Mouse (Mus musculus) MEL (cell line): ENCODE data around the gene Hdx. TPM values are rescaled to one million over a fixed set of nuclear protein-coding genes. Genes with fewer than 3 reads are reported as not detected.

ENCODE experiments used
- DNase-seq: peaks from one replicate; pipeline ENCODE4 v3.0.0; 2011; ENCODE audit warnings: low read depth, low spot score
- H3K27ac ChIP-seq: 2 replicates; pipeline ENCODE4 v1.5.1; 2012; ENCODE audit warnings: low read depth, mild to moderate bottlenecking, control low read depth, low read length, moderate library complexity; ENCODE audit not compliant: control insufficient read depth
- H3K27me3 ChIP-seq, 2 experiments: fragments of 150-350 bp in 1 of 2; sonication (generic) in 1 of 2; 2 replicates each; pipeline ENCODE4 v1.6.1; 2012; ENCODE audit warnings: low read length in 2 of 2, mild to moderate bottlenecking in 2 of 2, improper control_type of control experiment in 1 of 2, moderate library complexity in 1 of 2; ENCODE audit not compliant: insufficient read depth in 2 of 2, control insufficient read depth in 1 of 2
- H3K36me3 ChIP-seq, 2 experiments: 2 replicates each; pipeline ENCODE4 v1.6.1; 2012 to 2014; ENCODE audit warnings: low read length in 2 of 2, improper control_type of control experiment in 1 of 2, inconsistent platforms in 1 of 2, mild to moderate bottlenecking in 1 of 2; ENCODE audit not compliant: insufficient read depth in 2 of 2, control insufficient read depth in 1 of 2
- H3K4me1 ChIP-seq, 2 experiments: fragments of 150-350 bp in 1 of 2; sonication (generic) in 1 of 2; 2 replicates each; pipeline ENCODE4 v1.6.1; 2012; ENCODE audit warnings: low read length in 2 of 2, improper control_type of control experiment in 1 of 2, mild to moderate bottlenecking in 1 of 2; ENCODE audit not compliant: insufficient read depth in 2 of 2, control insufficient read depth in 1 of 2
- H3K4me3 ChIP-seq, 2 experiments: fragments of 150-350 bp in 1 of 2; sonication (generic) in 1 of 2; 2 replicates each; pipeline ENCODE4 v1.5.1; 2012; ENCODE audit warnings: low read depth in 2 of 2, low read length in 2 of 2, mild to moderate bottlenecking in 2 of 2, moderate library complexity in 2 of 2, control low read depth in 1 of 2, improper control_type of control experiment in 1 of 2; ENCODE audit not compliant: control insufficient read depth in 1 of 2, insufficient read depth in 1 of 2
- H3K79me2 ChIP-seq: 2 replicates; pipeline ENCODE4 v1.6.1; 2012; ENCODE audit warnings: mild to moderate bottlenecking, low read length, moderate library complexity; ENCODE audit not compliant: control insufficient read depth, poor library complexity, insufficient read depth
- H3K9ac ChIP-seq: 2 replicates; pipeline ENCODE4 v1.6.1; 2012; ENCODE audit warnings: low read depth, mild to moderate bottlenecking, control low read depth, low read length, moderate library complexity; ENCODE audit not compliant: control insufficient read depth, poor library complexity, severe bottlenecking
- H3K9me3 ChIP-seq: fragments of 150-350 bp; sonication (generic); replicated peaks from 2 replicates; pipeline ENCODE4 v1.6.1; 2012; ENCODE audit warnings: mild to moderate bottlenecking, low read length, improper control_type of control experiment, moderate library complexity; ENCODE audit not compliant: insufficient read depth
- CHD2 ChIP-seq: IDR thresholded peaks from 2 replicates; pipeline ENCODE4 v1.6.1; 2011; ENCODE audit warnings: low read length, improper control_type of control experiment
- CTCF ChIP-seq, 3 experiments: IDR thresholded peaks in 2 of 3; conservative IDR thresholded peaks in 1 of 3; 2 replicates each; pipeline ENCODE4 v1.5.1; 2011 to 2012; ENCODE audit warnings: low read length in 3 of 3, low read depth in 2 of 3, mild to moderate bottlenecking in 2 of 3, improper control_type of control experiment in 1 of 3, inconsistent platforms in 1 of 3, mixed read lengths in 1 of 3, moderate library complexity in 1 of 3; ENCODE audit not compliant: control insufficient read depth in 1 of 3, insufficient read depth in 1 of 3, poor library complexity in 1 of 3, severe bottlenecking in 1 of 3
- ETS1 ChIP-seq: IDR thresholded peaks from 2 replicates; pipeline ENCODE4 v1.6.1; 2012; ENCODE audit warnings: low read depth, mild to moderate bottlenecking, inconsistent platforms, low read length, improper control_type of control experiment, moderate library complexity
- GABPA ChIP-seq: IDR thresholded peaks from 2 replicates; pipeline ENCODE4 v1.6.1; 2012; ENCODE audit warnings: low read depth, mild to moderate bottlenecking, inconsistent platforms, low read length, improper control_type of control experiment, moderate library complexity
- HCFC1 ChIP-seq: IDR thresholded peaks from 2 replicates; pipeline ENCODE4 v1.6.1; 2012; ENCODE audit warnings: low read depth, mild to moderate bottlenecking, inconsistent platforms, low read length, improper control_type of control experiment, moderate library complexity
- KAT2A ChIP-seq: conservative IDR thresholded peaks from 2 replicates; pipeline ENCODE4 v1.6.1; 2012; ENCODE audit warnings: low read depth, low read length, improper control_type of control experiment, inconsistent platforms
- MAFK ChIP-seq: IDR thresholded peaks from 2 replicates; pipeline ENCODE4 v1.6.1; 2011; ENCODE audit warnings: low read depth, mild to moderate bottlenecking, low read length, improper control_type of control experiment, borderline replicate concordance
- MXI1 ChIP-seq: IDR thresholded peaks from 2 replicates; pipeline ENCODE4 v1.6.1; 2011; ENCODE audit warnings: mild to moderate bottlenecking, low read depth, low read length, improper control_type of control experiment
- POLR2A ChIP-seq, 2 experiments: IDR thresholded peaks; 2 replicates each; pipeline ENCODE4 v1.6.1; 2011 to 2012; ENCODE audit warnings: low read length in 2 of 2, mild to moderate bottlenecking in 2 of 2, control low read depth in 1 of 2, improper control_type of control experiment in 1 of 2, low read depth in 1 of 2, moderate library complexity in 1 of 2; ENCODE audit not compliant: control insufficient read depth in 1 of 2, insufficient read depth in 1 of 2, poor library complexity in 1 of 2
- POLR2AphosphoS2 ChIP-seq: IDR thresholded peaks from 2 replicates; pipeline ENCODE4 v1.6.1; 2011; ENCODE audit warnings: low read length, improper control_type of control experiment
- RAD21 ChIP-seq: IDR thresholded peaks from 2 replicates; pipeline ENCODE4 v1.6.1; 2011; ENCODE audit warnings: mild to moderate bottlenecking, low read depth, low read length, improper control_type of control experiment
- TCF12 ChIP-seq: IDR thresholded peaks from 2 replicates; pipeline ENCODE4 v1.6.1; 2014; ENCODE audit warnings: low read depth, mild to moderate bottlenecking, inconsistent platforms, low read length, improper control_type of control experiment, moderate library complexity
- UBTF ChIP-seq: IDR thresholded peaks from 2 replicates; pipeline ENCODE4 v1.6.1; 2012; ENCODE audit warnings: low read depth, mild to moderate bottlenecking, inconsistent platforms, low read length, improper control_type of control experiment, moderate library complexity, borderline replicate concordance; ENCODE audit not compliant: insufficient read depth
- ZC3H11A ChIP-seq: IDR thresholded peaks from 2 replicates; pipeline ENCODE4 v1.6.1; 2012; ENCODE audit warnings: low read depth, mild to moderate bottlenecking, inconsistent platforms, low read length, improper control_type of control experiment
- ZMIZ1 ChIP-seq: IDR thresholded peaks from 2 replicates; pipeline ENCODE4 v1.6.1; 2012; ENCODE audit warnings: low read depth, mild to moderate bottlenecking, inconsistent platforms, low read length, improper control_type of control experiment, moderate library complexity
- ZNF384 ChIP-seq: IDR thresholded peaks from 2 replicates; pipeline ENCODE4 v1.6.1; 2012; ENCODE audit warnings: low read depth, mild to moderate bottlenecking, inconsistent platforms, low read length, improper control_type of control experiment
- polyA plus RNA-seq, 2 experiments: library from polyadenylated mRNA; stranded (reverse) in 1 of 2; unstranded in 1 of 2; fragments of >175 nt in 1 of 2; fragments of >200 nt in 1 of 2; gene quantifications; 2 replicates each; pipeline versions ENCODE4 v1.2.1 to v1.2.4; 2012; ENCODE audit warnings: low replicate concordance in 2 of 2, low read depth in 1 of 2; ENCODE audit not compliant: insufficient read length in 2 of 2, insufficient read depth in 1 of 2, missing spikeins in 1 of 2
- total RNA-seq: library from RNA; depleted of rRNA; stranded (reverse); fragments of 300-350 nt; gene quantifications from 2 replicates; pipeline ENCODE4 v1.2.3, GENCODE M21; 2012; rRNA removed

The Hdx gene
- total and polyA plus RNA-seq, 3 experiments = not detected

DNA sequence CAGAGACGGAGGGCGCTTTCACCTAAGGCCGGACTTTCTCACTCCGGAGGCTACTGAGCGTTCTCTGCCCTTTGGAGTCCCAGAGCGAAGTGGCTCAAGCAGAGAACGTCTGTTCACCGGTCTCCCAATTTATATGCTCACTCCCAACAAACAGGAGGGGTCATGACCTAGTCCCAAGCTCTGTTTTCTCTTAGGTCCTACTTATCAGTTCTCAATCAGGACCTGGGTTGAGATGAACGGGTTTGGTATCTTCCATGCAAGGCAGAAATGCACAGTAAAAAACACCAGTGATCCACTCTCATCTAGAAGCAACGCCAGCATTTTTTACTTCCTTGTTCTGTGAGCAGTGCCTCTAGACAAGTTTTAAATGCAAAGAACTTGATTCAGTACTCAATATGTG, 159.0 kb downstream of the Hdx start, which contains the start of gene Rps6ka6:
Gene Rps6ka6, minus strand, starts transcription at position 101 of the 400 bp plus-strand sequence.
- no peak within 1 kb of the TSS for H3K4me3 ChIP-seq

More for the DNA sequence above, 159.0 kb downstream of the Hdx start, which contains the start of gene Rps6ka6:
- no peaks in the 10 kb centered on the region for H3K9me3 ChIP-seq
- DNase-seq = no peak
- no peak within 1 kb of the TSS for H3K9ac ChIP-seq
- no peak within 1 kb of the TSS for H3K27ac ChIP-seq
- no peaks in the 10 kb centered on the region for H3K79me2 ChIP-seq
- H3K36me3 ChIP-seq = no peaks in the 10 kb centered on the region; a peak in 1 of 4 replicates
- TF ChIP-seq KAT2A (no peak), HCFC1 (no peak), RAD21 (no peak), GABPA (no peak), UBTF (no peak), MXI1 (no peak), TCF12 (no peak), CHD2 (no peak), ZMIZ1 (no peak), ETS1 (no peak), POLR2AphosphoS2 (no peak), POLR2A (IDR thresholded peaks at IDR 0.05; ENCODE audit: control insufficient read depth in 1 of 2, insufficient read depth in 1 of 2, low read depth in 1 of 2, low read length in 2 of 2, poor library complexity in 1 of 2) (no peak), ZNF384 (no peak), MAFK (no peak), CTCF (IDR thresholded peaks at IDR 0.05 in 2 of 3, conservative IDR thresholded peaks at IDR 0.05 in 1 of 3; ENCODE audit: control insufficient read depth in 1 of 3, insufficient read depth in 1 of 3, low read depth in 2 of 3, low read length in 3 of 3, poor library complexity in 1 of 3, severe bottlenecking in 1 of 3) (no peak), ZC3H11A (no peak)
- no peaks in the 10 kb centered on the region; a peak in 1 of 4 replicates for H3K4me1 ChIP-seq
- no peaks in the 10 kb centered on the region for H3K27me3 ChIP-seq

Other genes starting within 250 kb of the Hdx start
- 0.13 TPM in 1 of 2 replicates, not detected in the other for gene Rps6ka6, start 159.1 kb downstream of the Hdx start, total RNA-seq
- gene Rps6ka6, start 159.1 kb downstream of the Hdx start, polyA plus RNA-seq = not detected
- not detected in 2 replicates for gene Gm45194, start 194.3 kb upstream of the Hdx start, total RNA-seq
- not detected for gene Gm45194, start 194.3 kb upstream of the Hdx start, polyA plus RNA-seq